Mouse (Mus musculus) erythroblast, embryonic 14.5 days (primary cell): ENCODE measurements around the gene Ahctf1.

Source experiments
- GATA1 ChIP-seq: IDR thresholded peaks from 2 replicates; pipeline ENCODE4 v1.6.1; 2012; ENCODE audit warnings: low read length, inconsistent platforms, mixed read lengths
- TAL1 ChIP-seq: IDR thresholded peaks from 3 replicates; pipeline ENCODE4 v1.6.1; 2012; ENCODE audit warnings: low read length, inconsistent platforms, mixed read lengths

DNA sequence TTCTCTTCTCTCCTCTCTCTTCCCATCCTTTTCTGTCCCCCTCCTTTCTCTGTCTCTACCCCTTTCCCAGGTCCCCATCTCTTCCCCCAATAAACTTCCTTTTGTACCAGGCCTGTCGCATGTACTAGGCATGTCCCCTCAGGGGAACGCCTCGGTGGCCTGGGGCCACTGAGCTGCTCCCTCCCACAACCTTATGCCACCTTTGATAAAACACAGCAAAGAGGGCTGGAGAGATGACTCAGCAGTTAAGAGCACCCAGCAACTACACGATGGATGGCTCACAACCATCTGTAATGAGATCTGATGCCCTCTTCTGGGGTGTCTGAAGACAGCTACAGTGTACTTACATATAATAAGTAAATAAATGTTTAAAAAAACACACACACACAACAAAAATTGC is 87.7 kb downstream of the Ahctf1 start:
- TF ChIP-seq GATA1 (no peak), TAL1 (no peak)
